Mouse (Mus musculus) right cerebral cortex, adult 18-20 months (tissue): ENCODE measurements at regions not wholly inside any gene's neighbourhood (a gene's known extent, or its start where the extent isn't known, plus 50 kb on each side); places are given as distances from the start of the nearest gene placed in this dataset.

Experiments used
- DNase-seq: peaks from one replicate; pipeline ENCODE4 v3.0.0; 2022; ENCODE audit warnings: mixed read lengths

DNA sequence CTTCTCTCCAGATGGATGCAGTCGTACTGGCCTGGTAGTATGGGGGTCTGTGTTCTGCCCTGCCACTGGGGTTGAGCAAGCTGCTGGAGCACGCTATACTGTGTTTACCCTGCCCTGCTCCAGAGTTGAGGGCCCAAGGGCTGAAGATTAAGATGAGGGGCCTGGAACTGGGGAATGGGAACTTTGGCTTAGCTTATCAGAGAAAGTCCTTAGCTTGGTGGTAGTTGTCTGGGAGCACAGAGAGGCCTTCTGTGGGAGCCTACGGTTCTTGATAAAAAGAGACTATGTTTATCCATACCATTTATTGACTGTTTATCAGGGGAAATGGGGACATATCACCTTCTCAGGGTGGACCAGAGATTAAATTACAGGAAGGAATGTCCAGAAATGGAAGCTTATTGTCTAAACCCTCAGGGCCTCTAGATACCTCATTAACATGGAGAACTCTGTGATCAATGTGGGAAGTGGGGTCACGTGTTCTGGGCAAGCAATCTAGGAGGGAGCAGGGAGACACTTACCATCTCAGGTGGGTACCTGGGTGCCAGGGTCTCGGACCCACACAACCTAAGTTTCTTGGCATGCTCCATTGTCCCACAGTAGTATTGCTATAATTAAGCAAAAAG, 58.7 kb downstream of the Mycn start:
- DNase-seq, result no peak

DNA sequence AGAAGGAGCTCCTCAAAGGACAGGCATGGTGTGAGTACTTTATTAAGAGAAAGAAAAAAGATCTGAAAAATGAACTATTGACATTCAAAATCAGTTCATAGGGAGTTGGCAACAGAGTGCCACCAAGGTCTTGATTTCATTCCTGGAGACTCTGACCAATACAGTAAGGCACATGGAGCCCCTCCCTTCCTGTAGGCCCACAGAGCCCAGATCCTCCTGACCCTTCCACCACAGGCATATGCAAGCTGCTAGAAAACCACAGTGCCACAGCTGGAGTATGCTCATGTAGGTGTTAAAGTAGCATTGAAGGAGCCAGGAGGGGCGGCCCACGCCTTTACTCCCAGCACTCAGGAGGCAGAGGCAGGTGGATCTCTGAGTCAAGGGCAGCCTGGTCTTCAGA, 63.7 kb downstream of the Mycn start:
- DNase-seq, result no peak

GRCm38 (mm10) chr12:12877539-12877938, 64.2 kb downstream of the Mycn start:
- no peak for DNase-seq

DNA sequence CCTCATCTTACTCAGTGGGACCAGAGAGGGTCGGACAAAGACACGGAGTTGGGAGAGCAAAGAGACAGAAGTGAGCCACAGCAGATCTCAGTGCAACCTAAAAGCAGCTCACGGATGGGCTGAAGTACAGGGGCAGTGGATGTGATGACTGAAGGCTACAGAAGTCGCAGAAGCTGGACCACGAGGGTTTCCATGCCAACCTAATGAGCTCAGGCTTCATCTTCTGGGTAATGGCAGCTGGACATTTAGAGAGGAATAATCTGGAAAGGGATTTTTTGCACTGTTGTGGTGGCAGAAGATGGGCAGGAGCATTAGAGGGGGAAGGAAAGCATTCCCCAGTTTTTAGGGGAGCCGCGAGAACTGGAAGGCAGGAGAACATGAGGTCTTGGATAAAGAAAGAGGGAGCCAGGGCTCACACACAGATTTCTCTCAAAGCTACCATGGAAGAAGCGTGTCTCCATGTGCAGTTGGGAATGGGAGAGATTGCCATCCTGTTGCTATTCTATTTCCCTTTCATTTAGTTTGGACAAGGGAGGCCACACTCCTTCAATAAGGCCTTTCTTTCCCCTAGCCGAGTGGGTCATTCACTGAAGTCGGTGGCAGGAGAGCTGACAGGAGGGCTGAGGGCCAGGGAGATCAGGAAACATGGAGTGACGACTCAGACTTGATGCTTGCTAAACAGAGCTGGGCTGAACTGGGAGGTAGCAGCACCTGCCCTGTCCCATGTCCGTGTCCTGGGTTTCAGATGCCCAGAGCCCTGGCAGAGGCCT, 65.6 kb downstream of the Mycn start:
- DNase-seq, result no peak

- no peak for DNase-seq
These were observed 68.2 kb downstream of the Mycn start for GRCm38 (mm10) chr12:12873551-12873950.

GRCm38 (mm10) chr12:12872974-12873373, 68.7 kb downstream of the Mycn start:
- DNase-seq, result no peak

DNA sequence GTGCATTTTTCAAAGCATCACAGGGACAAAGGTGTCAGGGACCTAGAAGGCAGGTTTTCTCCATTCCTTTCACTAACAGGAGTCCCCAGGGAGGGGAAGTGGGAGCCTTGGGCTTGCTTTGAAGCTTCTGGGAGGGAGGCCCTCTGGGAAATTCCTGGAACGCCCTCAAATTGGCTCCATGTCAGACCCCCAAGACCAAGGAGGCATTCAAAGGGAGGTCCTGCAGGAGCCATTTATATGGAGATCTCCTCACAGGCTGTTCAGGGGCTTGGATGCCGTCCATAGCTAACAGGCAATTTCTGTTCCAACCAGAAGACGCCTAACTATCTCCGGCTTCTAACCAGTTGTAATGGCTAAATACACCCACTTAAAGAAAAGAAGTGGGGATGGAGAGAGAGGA, 70.4 kb downstream of the Mycn start:
- peak; percentile 30 for DNase-seq

DNA sequence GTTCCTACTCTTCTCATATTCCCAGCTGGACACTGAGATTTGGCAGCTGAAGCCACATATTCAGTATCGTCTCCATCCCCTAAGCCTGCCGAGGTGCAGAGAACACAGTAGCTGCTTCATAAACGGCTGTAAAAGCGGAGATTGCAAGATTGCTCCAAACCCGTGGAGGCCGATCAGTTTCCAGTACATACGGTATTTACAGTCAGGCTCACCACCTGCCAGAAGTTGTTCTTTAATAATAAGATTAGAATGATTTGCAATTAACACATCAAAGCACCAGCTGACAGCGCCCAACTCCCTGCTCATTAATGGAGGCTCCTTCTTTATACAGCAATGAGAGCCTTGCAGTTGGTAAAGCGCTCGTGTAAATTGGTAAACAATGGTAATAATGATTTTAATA, 75.1 kb downstream of the Mycn start:
- DNase-seq, result no peak

DNA sequence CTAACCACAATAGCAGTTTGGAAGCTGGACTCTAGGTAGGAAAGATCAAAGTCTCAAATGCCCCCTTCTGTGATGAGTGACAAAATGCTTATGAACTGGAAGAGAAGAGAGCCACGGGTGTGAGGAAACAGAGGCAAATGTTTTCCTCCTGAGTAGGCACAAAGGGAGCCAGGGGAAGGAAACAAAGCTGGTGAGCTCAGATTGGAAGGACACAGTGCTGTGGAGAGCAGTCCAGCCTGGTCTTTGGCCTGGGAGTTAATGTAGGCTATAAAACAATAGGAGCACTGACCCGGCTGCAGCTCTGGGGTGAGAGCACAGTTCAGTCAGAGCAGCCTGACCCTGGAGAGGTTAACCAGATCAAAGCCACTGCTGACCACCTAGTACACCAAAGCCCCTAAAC, 91.0 kb downstream of the Mycn start:
- no peak for DNase-seq

GRCm38 (mm10) chr12:12846716-12847115, 95.0 kb downstream of the Mycn start:
- no peak for DNase-seq

- DNase-seq, result no peak
These were observed 99.3 kb downstream of the Mycn start for GRCm38 (mm10) chr12:12842247-12842957.

GRCm38 (mm10) chr12:12841385-12842238, 100.1 kb downstream of the Mycn start:
- DNase-seq, result no peak

GRCm38 (mm10) chr12:12840661-12841384, 100.9 kb downstream of the Mycn start:
- no peak for DNase-seq

DNA sequence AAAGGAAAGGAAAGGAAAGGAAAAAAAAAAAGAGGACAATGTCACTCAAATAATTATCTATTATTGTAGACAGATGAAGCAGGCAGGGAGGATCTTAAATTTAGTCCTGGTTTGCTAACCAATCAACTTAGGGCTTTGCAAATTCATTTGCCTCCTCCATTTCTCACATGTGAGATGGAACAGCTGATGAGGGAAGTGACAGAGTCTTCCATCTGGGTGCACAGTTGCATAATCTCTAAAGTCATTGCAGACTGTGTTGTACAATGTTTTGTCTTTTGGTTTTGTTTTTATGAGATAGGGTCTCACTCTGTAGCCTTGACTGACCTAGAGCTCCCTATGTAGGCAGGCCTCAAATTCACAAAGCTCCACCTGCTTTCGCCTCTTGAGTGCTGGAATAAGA, 103.9 kb downstream of the Mycn start:
- peak; percentile 8 for DNase-seq

DNA sequence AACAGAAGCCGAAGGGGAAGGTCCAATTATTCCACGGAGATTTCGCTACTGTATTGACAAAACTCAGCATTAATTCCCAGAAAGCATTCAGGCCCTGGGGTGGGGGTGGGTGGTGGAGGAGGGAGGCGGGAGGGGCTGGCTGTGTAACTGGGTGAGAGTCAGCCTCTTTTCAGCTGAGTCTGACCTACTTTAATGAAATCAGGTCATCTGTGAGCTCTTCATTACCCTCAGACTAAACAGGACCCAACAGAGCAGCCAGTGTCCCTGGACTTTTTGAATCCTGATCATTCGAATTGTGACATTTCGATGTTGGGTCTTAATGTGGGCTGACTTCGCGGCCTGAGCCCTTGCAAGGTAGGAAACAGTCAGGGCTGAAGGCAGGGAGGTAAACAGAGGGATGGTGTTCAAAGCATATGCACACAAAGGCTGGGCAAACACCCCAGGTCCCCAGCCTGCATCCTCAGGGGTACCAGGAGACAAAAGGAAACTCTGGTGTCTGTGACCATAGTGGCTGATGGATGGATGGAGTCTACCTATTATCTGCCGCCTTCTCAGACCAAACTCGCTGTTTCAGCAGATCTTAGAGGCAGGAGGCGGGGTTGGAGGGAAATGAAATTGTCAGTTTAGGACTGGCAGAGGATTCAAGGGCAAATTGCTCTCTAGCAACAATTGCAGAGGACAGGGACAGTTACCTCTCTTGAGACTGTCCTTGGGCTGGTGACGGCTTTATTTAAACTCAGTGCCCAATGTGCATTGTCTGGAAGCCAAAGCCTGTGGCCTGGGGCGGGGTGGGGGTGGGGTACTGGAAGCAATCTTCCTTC, 113.7 kb downstream of the Mycn start:
- no peak for DNase-seq

DNA sequence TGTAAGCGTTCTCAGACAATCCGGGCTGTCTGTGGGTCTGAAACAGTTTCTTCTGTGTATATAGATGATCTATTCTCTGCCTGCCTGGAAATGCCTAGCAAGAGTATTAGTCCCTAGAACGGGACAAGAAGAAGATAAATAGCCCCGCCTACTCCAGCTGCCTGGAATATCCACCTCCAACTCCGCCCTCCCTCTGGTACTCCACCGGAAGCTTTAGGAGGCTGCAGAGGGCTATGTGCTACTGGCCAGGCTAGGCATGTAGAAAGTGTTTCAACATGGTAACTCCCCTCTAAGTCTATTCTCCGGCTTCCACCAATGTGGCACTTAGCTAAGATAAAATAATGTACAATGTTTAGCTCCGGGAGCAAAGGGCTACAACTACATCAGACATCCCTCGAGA, 114.3 kb downstream of the Mycn start:
- DNase-seq, result no peak

- no peak for DNase-seq
These were observed 115.3 kb downstream of the Mycn start for GRCm38 (mm10) chr12:12826431-12826830.

DNA sequence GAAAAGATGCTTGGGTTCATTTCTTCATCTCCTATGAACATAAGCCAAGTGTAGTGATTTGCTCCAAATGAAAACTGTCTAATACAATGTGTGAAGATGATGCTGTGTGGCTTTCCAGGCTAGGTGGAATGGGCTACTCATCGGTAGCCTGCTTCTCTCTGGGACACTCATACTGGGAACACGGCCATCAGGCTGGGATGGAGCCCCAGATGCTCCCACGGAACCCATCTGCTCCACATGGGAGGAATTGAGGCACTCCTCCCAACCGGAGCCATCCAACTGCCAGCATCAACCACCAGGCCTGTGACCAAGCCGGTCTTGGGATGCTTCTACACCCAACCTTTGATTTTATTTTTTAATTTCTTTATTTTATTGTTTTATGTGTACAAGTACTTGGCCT, 115.9 kb downstream of the Mycn start:
- peak; percentile 43 for DNase-seq

DNA sequence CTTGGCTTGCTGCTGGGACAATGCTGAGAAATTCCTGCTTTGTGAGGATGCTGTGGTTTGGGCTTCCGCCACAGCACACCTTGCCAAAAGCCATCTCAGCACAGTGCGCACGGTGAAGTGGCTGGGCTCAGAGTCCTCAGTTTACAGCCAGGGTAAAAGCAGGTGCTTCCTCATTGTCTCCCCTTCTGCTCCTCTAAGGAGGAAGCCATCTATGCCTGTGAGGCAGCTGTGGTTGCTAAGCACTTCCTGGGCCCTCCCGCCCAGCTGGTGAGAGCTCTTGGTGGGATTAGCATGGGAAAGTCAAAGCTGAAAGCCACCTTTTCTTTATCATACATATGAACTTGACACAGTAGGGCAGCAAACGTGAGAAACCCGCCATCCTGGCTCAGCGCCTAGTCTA, 120.2 kb downstream of the Mycn start:
- no peak for DNase-seq

DNA sequence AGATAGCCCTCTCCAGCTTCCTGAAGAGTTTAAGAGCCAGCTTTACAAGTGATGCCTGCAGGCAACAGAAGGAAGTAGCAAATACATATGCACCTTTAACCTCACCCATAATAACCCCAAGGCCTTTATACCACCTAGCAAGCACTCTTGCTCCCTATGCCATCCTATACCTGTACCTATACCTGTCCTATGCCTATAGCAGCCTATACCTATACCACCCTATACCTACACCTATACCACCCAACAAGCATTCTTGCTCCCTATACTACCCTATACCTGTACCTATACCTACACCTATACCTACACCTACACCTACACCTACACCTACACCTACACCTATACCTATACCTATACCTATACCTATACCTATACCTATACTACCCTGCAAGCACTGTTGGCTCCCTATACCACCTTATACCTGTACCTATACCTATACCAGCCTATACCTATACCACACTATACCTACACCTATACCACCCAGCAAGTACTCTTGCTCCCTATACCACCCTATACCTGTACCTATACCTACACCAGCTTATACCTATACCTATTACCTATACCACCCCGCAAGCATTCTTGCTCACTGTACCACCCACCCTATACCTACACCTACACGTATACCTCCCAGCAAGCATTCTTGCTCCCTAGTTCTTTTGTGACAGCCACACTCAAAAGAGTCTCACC, 120.9 kb downstream of the Mycn start:
- DNase-seq, result no peak

- no peak for DNase-seq
These were observed 122.0 kb downstream of the Mycn start for GRCm38 (mm10) chr12:12819746-12820145.
